ENCODE assay signal across 25 mouse cellular contexts in genomic region chr6:117935681-117936612, GRCm38 (mm10). TPM values are rescaled to one million over a fixed set of nuclear protein-coding genes. Genes with fewer than 3 reads are reported as not detected.
DNase-seq lines count a peak whose midpoint lies in the region; ATAC-seq lines count a peak whose summit lies in the region.
"Had no signal": no experiment of that assay in that cellular context is flagged by ENCODE, and none has a peak within 500 bp of the region (broad histone marks: within the 10 kb centered on the region; RNA-seq: fewer than 3 reads in every experiment).

No protein-coding gene starts in this region.

- no peaks in the 10 kb centered on the region for H3K36me3 ChIP-seq in heart, embryonic 10.5 days
- no peaks in the 10 kb centered on the region for H3K36me3 ChIP-seq in heart, embryonic 11.5 days (ENCODE audit: control insufficient read depth, insufficient read depth, low read length)
- no peaks in the 10 kb centered on the region for H3K36me3 ChIP-seq in kidney, embryonic 16.5 days (ENCODE audit: insufficient read depth, low read length)
- H3K36me3 ChIP-seq: forebrain, embryonic 15.5 days; heart, embryonic 15.5 days; hindbrain, embryonic 13.5 days had no signal

- no peak overlapping the region for H3K4me3 ChIP-seq in heart, embryonic 10.5 days
- no peak overlapping the region for H3K4me3 ChIP-seq in heart, embryonic 11.5 days (ENCODE audit: low read depth, low read length)
- H3K4me3 ChIP-seq in kidney, embryonic 16.5 days (ENCODE audit: low read length), result peak overlapping the region; percentile 15; the same call in 1 of the 2 replicates
- H3K4me3 ChIP-seq: embryonic facial prominence, embryonic 15.5 days; erythroblast, embryonic 14.5 days; forebrain, embryonic 15.5 days; heart, embryonic 15.5 days; hindbrain, embryonic 13.5 days had no signal

- 86% methylated on average over 14 of the region's 14 CpGs for WGBS in heart, embryonic 10.5 days
- WGBS in heart, embryonic 11.5 days (ENCODE audit: insufficient replicate concordance), result 83% methylated on average over 14 of the region's 14 CpGs
- WGBS in kidney, embryonic 16.5 days, result 85% methylated on average over 14 of the region's 14 CpGs

- no peak for ATAC-seq in heart, embryonic 11.5 days (replicated peaks; ENCODE audit: insufficient number of reproducible peaks, low FRiP score, low TSS enrichment)
- ATAC-seq in kidney, embryonic 16.5 days (ENCODE audit: low FRiP score, low TSS enrichment), result no peak
- peak; percentile 82 for ATAC-seq in megakaryocyte, adult 5-6 weeks (ENCODE audit: poor library complexity, severe bottlenecking)
- ATAC-seq: activated CD4-positive, CD25-positive, alpha-beta regulatory T cell, adult 4 months; forebrain, embryonic 15.5 days; hindbrain, postnatal 0 days; Patski had no signal

- H3K9me3 ChIP-seq in heart, embryonic 10.5 days, result no peaks in the 10 kb centered on the region
- H3K9me3 ChIP-seq in heart, embryonic 11.5 days (replicated peaks; ENCODE audit: control insufficient read depth, low read length), result no peaks in the 10 kb centered on the region
- H3K9me3 ChIP-seq in kidney, embryonic 16.5 days (ENCODE audit: low read length), result no peaks in the 10 kb centered on the region
- H3K9me3 ChIP-seq: embryonic facial prominence, embryonic 15.5 days; forebrain, embryonic 15.5 days; heart, embryonic 15.5 days; hindbrain, embryonic 13.5 days had no signal

- no peak overlapping the region for H3K9ac ChIP-seq in heart, embryonic 11.5 days (ENCODE audit: low read depth, low read length)
- peak overlapping the region; percentile 23; the same call in 1 of the 2 replicates for H3K9ac ChIP-seq in kidney, embryonic 16.5 days (replicated peaks; ENCODE audit: low read length)
- H3K9ac ChIP-seq: embryonic facial prominence, embryonic 15.5 days; forebrain, embryonic 15.5 days; heart, embryonic 15.5 days; hindbrain, embryonic 13.5 days had no signal

- DNase-seq in heart, embryonic 10.5 days (ENCODE audit: low spot score), result peak; percentile 65
- no peak for DNase-seq in kidney, adult 8-10 months
- no peak for DNase-seq in adrenal gland, postnatal 25 days
- DNase-seq in lung, postnatal 25 days (ENCODE audit: low spot score), result no peak
- DNase-seq: adrenal gland, postnatal 36 days; cerebellum, adult 2 months; cerebellum, postnatal 10 days; embryo, embryonic 11 days; gastrocnemius, postnatal 10 days; heart, postnatal 14 days had no signal

- no peak overlapping the region for H3K27ac ChIP-seq in heart, embryonic 10.5 days
- H3K27ac ChIP-seq in heart, embryonic 11.5 days (ENCODE audit: low read depth, low read length), result no peak overlapping the region
- peak overlapping the region; percentile 39 for H3K27ac ChIP-seq in kidney, embryonic 16.5 days (ENCODE audit: low read length)
- H3K27ac ChIP-seq: embryonic facial prominence, embryonic 15.5 days; forebrain, embryonic 15.5 days; heart, embryonic 15.5 days; hindbrain, embryonic 13.5 days; hindbrain, postnatal 0 days had no signal

- peaks cover 15% of the 10 kb centered on the region; the same call in 1 of the 2 replicates for H3K4me1 ChIP-seq in heart, embryonic 10.5 days
- peaks cover 6% of the 10 kb centered on the region; the same call in 1 of the 2 replicates for H3K4me1 ChIP-seq in heart, embryonic 11.5 days (ENCODE audit: control insufficient read depth, insufficient read depth, low read length)
- H3K4me1 ChIP-seq in kidney, embryonic 16.5 days (ENCODE audit: insufficient read depth, low read length), result no peaks in the 10 kb centered on the region
- H3K4me1 ChIP-seq: embryonic facial prominence, embryonic 15.5 days; forebrain, embryonic 15.5 days; hindbrain, embryonic 13.5 days had no signal

- H3K27me3 ChIP-seq in heart, embryonic 10.5 days (ENCODE audit: insufficient read depth, poor library complexity, severe bottlenecking), result no peaks in the 10 kb centered on the region
- no peaks in the 10 kb centered on the region for H3K27me3 ChIP-seq in heart, embryonic 11.5 days (ENCODE audit: control insufficient read depth, insufficient read depth, low read length)
- no peaks in the 10 kb centered on the region for H3K27me3 ChIP-seq in kidney, embryonic 16.5 days (ENCODE audit: insufficient read depth, low read length)
- H3K27me3 ChIP-seq: CH12.LX; embryonic facial prominence, embryonic 15.5 days; forebrain, embryonic 15.5 days; heart, embryonic 15.5 days; hindbrain, embryonic 13.5 days; Patski had no signal

- no peak overlapping the region for H3K4me2 ChIP-seq in heart, embryonic 11.5 days
- H3K4me2 ChIP-seq in kidney, embryonic 16.5 days (replicated peaks; ENCODE audit: low read depth, low read length), result no peak overlapping the region
- H3K4me2 ChIP-seq: embryonic facial prominence, embryonic 15.5 days; forebrain, embryonic 15.5 days; heart, embryonic 15.5 days; hindbrain, embryonic 13.5 days had no signal

RNA-seq across cellular contexts. Expression of gene Fxyd4, which starts 1.5 kb away (rescaled TPM):
- 2.2 and 4.1 TPM in 2 replicates for polyA plus RNA-seq in heart, embryonic 10.5 days (2016; fragmentation: Nextera tagmentation; extraction: Ambion mirVana)
- polyA plus RNA-seq in heart, embryonic 11.5 days (2014; fragmentation: Nextera tagmentation; extraction: Ambion mirVana), result 0.76 and 2.4 TPM in 2 replicates
- polyA plus RNA-seq in kidney, embryonic 16.5 days (2015; fragmentation: Nextera tagmentation; extraction: Ambion mirVana), result 98.1 and 98.5 TPM in 2 replicates
- not detected in 2 replicates for total RNA-seq in megakaryocyte, adult 5-6 weeks (2015)
- total RNA-seq in megakaryocyte, adult 5-6 weeks (2017), result not detected in 2 replicates
- total RNA-seq in adrenal gland, postnatal 25 days (2021), result not detected in 2 replicates
- total RNA-seq: adrenal gland, adult 18-20 months; adrenal gland, postnatal 36 days; CH12.LX; gastrocnemius, postnatal 10 days; gastrocnemius, postnatal 4 days; heart, adult 8-10 months; heart, postnatal 14 days; hindbrain, postnatal 0 days had no signal
- polyA plus RNA-seq: cerebellum, adult 2 months; erythroblast, embryonic 14.5 days had no signal

RNA-seq across cellular contexts. Expression of gene Hnrnpf, which starts 35.8 kb away (rescaled TPM):
- 660 and 767 TPM in 2 replicates for polyA plus RNA-seq in heart, embryonic 10.5 days (2016; fragmentation: Nextera tagmentation; extraction: Ambion mirVana)
- polyA plus RNA-seq in heart, embryonic 11.5 days (2014; fragmentation: Nextera tagmentation; extraction: Ambion mirVana), result 554 and 606 TPM in 2 replicates
- polyA plus RNA-seq in kidney, embryonic 16.5 days (2015; fragmentation: Nextera tagmentation; extraction: Ambion mirVana), result 793 and 842 TPM in 2 replicates
- total RNA-seq in megakaryocyte, adult 5-6 weeks (2015), result 648 and 668 TPM in 2 replicates
- 1,188 and 1,238 TPM in 2 replicates for total RNA-seq in megakaryocyte, adult 5-6 weeks (2017)
- total RNA-seq in adrenal gland, postnatal 25 days (2021), result 333 and 372 TPM in 2 replicates

Comparison
In these comparisons a context has a peak if more than half of its experiments do, and no peak if none do; other contexts are left out.
1. RNA of gene Fxyd4, which starts 1.5 kb away (polyA plus RNA-seq): 98.1 to 98.5 TPM in kidney, embryonic 16.5 days; 2.2 to 4.1 TPM in heart, embryonic 10.5 days and 0.76 to 2.4 TPM in heart, embryonic 11.5 days; every median in the first group is over 10 times any median in the second.